Mouse (Mus musculus) limb, embryonic 10.5 days (tissue): ENCODE results near the gene Ppfia4. TPM values are rescaled to one million over a fixed set of nuclear protein-coding genes. Genes with fewer than 3 reads are reported as not detected.

ENCODE experiments used
- DNase-seq: peaks from one replicate; pipeline ENCODE4 v3.0.0-alpha.2; 2017; ENCODE audit warnings: low spot score
- H3K27ac ChIP-seq: fragments of 300-500 bp; sonication (generic); 2 replicates; pipeline ENCODE4 v1.5.1; 2016; ENCODE audit warnings: mild to moderate bottlenecking
- H3K27me3 ChIP-seq: fragments of 300-500 bp; sonication (generic); 2 replicates; pipeline ENCODE4 v1.6.1; 2016; ENCODE audit warnings: low read depth, mild to moderate bottlenecking; ENCODE audit not compliant: poor library complexity, severe bottlenecking
- H3K36me3 ChIP-seq: fragments of 300-500 bp; sonication (generic); 2 replicates; pipeline ENCODE4 v1.6.1; 2016; ENCODE audit warnings: mild to moderate bottlenecking, moderate library complexity
- H3K4me1 ChIP-seq: fragments of 300-500 bp; sonication (generic); 2 replicates; pipeline ENCODE4 v1.6.1; 2016
- H3K4me3 ChIP-seq: fragments of 300-500 bp; sonication (generic); 2 replicates; pipeline ENCODE4 v1.5.1; 2016; ENCODE audit warnings: mild to moderate bottlenecking, moderate library complexity
- H3K9me3 ChIP-seq: fragments of 300-500 bp; sonication (generic); replicated peaks from 2 replicates; pipeline ENCODE4 v1.6.1; 2016; ENCODE audit warnings: mild to moderate bottlenecking
- WGBS: fragments of 180-500 bp; shearing (Covaris S2); methylation state at CpG from one replicate; pipeline ENCODE4 v1.1.7; 2016; 5-methylcytosine and 5-hydroxymethylcytosine counted together
- polyA plus RNA-seq: library from polyadenylated mRNA; unstranded; fragments of >200 nt; fragmentation: Nextera tagmentation; extraction: Ambion mirVana; gene quantifications from 2 replicates; pipeline ENCODE4 v1.2.1, GENCODE M21; 2016

Gene Ppfia4
- 1.8 and 2.3 TPM in 2 replicates for polyA plus RNA-seq

DNA sequence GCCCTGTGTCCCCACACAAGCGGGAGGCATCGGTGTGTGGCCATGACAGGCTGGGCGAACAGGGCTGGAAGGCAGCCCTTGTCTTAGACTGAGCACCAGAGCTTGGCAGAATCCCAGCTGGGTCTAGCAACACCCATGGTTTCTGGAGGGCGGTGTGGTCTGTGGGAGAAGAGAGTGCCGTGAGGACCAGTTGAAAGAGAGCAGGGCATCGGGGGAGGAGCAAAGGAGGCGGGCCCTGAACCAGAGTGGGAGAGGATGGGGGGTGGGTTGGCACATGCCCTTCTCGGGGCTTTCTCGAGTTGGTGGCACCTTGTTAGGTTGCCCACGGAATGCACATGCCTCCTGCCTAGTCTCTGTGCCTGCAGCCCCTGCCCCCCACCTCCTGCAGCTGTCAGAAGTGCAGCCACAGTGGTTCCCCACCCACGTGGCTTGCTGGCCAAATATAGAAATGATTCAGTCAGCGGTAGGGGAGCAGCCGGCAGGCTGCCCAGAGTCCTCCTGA, at the start of gene Ppfia4:
Gene Ppfia4 (minus strand): TSS at position 159 of the 502 bp plus-strand sequence.
- no peak for DNase-seq
- H3K4me3 ChIP-seq = no peak within 1 kb of the TSS
- H3K36me3 ChIP-seq = no peaks in the 10 kb centered on the region
- no peaks in the 10 kb centered on the region for H3K9me3 ChIP-seq
- H3K27ac ChIP-seq = no peak within 1 kb of the TSS; the same call in 1 of the 2 replicates
- H3K4me1 ChIP-seq = peaks cover 16% of the 10 kb centered on the region; the same call in 1 of the 2 replicates
- WGBS = 67% methylated on average over 13 of the region's 13 CpGs
- H3K27me3 ChIP-seq = no peaks in the 10 kb centered on the region

DNA sequence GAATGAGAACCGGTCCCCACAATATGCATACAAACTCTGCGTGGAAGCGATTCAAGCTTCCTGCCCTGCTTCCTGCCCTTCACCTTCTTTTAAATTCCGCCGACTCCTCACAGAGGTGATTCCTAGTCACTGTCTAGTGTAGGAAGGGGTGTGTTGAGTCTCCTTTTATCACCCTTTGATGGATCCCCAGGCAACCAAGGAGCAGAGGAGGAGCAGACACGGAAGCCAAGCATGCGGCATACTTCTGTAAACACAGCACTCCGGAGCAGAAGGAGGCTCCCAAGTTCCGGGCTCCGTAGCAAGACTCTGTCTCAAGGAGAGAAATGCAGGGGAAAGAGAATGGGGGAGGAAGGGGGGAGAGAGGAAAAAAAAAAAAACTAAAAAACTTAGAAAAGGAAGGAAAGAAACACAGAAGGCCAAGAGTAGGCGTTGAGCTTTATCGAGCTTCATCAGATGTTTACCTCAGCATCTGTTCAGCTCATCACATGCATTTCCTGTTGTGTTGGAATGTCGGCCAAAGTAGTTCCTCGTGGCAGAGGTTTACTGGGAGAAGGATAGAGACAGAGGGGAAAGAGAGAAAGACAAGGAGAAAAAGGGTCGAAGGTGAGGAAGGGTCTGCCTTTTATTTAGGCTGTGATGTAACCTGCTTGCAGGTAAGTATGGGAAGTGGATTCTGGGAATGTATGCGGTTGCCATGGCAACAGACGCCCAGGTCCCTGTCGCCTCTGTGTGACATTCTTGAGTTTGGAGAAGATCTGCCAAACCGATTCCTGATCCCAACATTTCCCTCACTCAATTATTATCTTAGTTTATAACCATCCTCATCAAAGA, 49.3 kb upstream of the Ppfia4 start:
- Histone ChIP-seq H3K27ac (peak overlapping the region; percentile 56; the same call in 1 of the 2 replicates), H3K4me1 (peaks cover 8% of the 10 kb centered on the region), H3K27me3 (0 out of 2 replicates have a peak, but pooled peaks cover 6% of the 10 kb centered on the region), H3K9me3 (no peaks in the 10 kb centered on the region), H3K4me3 (peak overlapping the region; percentile 43), H3K36me3 (no peaks in the 10 kb centered on the region)
- WGBS = 5% methylated on average over 19 of the region's 19 CpGs
- DNase-seq = no peak

GRCm38 (mm10) chr1:134381051-134381450, 48.3 kb upstream of the Ppfia4 start:
- DNase-seq = no peak
- no peaks in the 10 kb centered on the region for H3K9me3 ChIP-seq
- 0 out of 2 replicates have a peak, but pooled peaks cover 6% of the 10 kb centered on the region for H3K27me3 ChIP-seq
- peaks cover 8% of the 10 kb centered on the region for H3K4me1 ChIP-seq
- no peak overlapping the region for H3K27ac ChIP-seq
- H3K4me3 ChIP-seq = no peak overlapping the region
- WGBS = 79% methylated on average over 2 of the region's 2 CpGs
- no peaks in the 10 kb centered on the region for H3K36me3 ChIP-seq

DNA sequence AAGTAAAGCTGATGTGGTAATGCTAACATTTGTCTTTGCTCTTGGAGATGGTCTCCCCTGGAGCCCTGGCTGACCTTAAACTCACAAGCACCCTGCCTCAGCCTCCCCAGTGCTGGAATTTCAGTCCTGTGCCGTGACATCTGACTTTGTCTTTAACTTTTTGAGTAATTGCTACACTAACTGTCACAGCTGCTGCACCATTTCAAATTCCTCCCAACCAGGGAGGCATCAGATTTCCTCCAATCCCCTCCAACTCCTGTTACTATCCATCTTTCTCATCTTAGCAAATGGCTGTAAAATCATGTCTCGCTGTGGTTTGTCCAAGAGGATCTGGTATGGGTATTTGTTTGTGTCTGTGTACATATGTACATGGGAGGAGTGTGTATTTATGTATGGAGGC, 41.4 kb upstream of the Ppfia4 start:
- H3K4me1 ChIP-seq = no peaks in the 10 kb centered on the region
- no peak overlapping the region for H3K27ac ChIP-seq
- H3K9me3 ChIP-seq = no peaks in the 10 kb centered on the region
- H3K36me3 ChIP-seq = no peaks in the 10 kb centered on the region
- H3K4me3 ChIP-seq = no peak overlapping the region
- WGBS = 72% methylated on average over 2 of the region's 2 CpGs
- DNase-seq = no peak
- H3K27me3 ChIP-seq = no peaks in the 10 kb centered on the region

- peak; percentile 50 for DNase-seq
- H3K9me3 ChIP-seq = no peaks in the 10 kb centered on the region
- no peaks in the 10 kb centered on the region for H3K27me3 ChIP-seq
- no peak overlapping the region for H3K27ac ChIP-seq
- H3K4me3 ChIP-seq = no peak overlapping the region
- no peaks in the 10 kb centered on the region for H3K4me1 ChIP-seq
- 56% methylated on average over 9 of the region's 9 CpGs for WGBS
- H3K36me3 ChIP-seq = no peaks in the 10 kb centered on the region
Measured at GRCm38 (mm10) chr1:134368777-134369337, 36.1 kb upstream of the Ppfia4 start.

DNA sequence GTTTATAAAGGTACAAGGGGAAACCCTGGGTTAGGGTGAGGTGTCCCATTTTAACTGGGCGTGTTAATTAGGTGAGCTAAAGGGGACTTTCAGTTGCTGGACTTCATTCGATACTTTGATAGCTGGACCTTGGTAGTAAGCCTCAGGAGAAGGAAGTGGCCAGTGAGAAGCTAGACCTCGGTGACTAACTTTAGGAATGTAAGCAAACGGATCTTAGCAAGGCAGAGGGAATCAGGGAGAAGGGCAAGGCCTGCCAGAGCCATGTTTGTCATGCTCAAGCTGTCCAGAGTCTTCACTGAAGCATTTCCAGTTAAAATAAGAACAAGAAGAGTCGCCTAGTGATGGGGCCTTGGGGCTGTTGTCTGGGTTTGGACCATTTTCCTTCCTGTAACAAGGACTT, 32.8 kb upstream of the Ppfia4 start:
- no peak overlapping the region for H3K4me3 ChIP-seq
- H3K36me3 ChIP-seq = peaks cover 2% of the 10 kb centered on the region
- no peaks in the 10 kb centered on the region for H3K9me3 ChIP-seq
- H3K27ac ChIP-seq = no peak overlapping the region
- no peak for DNase-seq
- H3K27me3 ChIP-seq = no peaks in the 10 kb centered on the region
- WGBS = 70% methylated on average over 5 of the region's 5 CpGs
- H3K4me1 ChIP-seq = peaks cover 13% of the 10 kb centered on the region

GRCm38 (mm10) chr1:134363194-134363593, 30.5 kb upstream of the Ppfia4 start:
- Histone ChIP-seq H3K27ac (no peak overlapping the region), H3K4me1 (peaks cover 13% of the 10 kb centered on the region), H3K4me3 (no peak overlapping the region), H3K36me3 (peaks cover 25% of the 10 kb centered on the region), H3K27me3 (no peaks in the 10 kb centered on the region), H3K9me3 (no peaks in the 10 kb centered on the region)
- DNase-seq = no peak
- 81% methylated on average over 4 of the region's 4 CpGs for WGBS

DNA sequence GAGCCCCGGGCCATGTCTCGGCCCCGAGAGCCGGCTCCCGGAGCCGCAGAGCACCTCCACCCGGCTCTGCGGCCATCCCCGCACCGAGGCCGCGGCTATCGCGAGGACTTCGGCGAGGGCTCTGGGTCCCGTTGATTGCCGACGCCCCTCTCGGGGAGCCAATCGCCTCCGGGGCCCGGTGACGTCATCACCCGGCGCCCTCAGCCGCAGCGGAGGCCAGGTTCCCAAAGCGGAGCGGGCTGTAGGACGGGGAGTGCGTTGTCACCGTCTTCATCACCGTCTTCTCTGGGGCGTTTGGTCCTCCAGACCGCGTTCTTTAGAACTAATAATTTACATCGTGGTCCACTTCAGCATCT, 29.1 kb upstream of the Ppfia4 start, which contains the start of gene Tmem183a:
Gene Tmem183a (minus strand): TSS at position 123 of the 356 bp plus-strand sequence.
- WGBS = under 1% methylated on average over 38 of the region's 38 CpGs
- peak within 1 kb of the TSS; percentile 95 for H3K27ac ChIP-seq

GRCm38 (mm10) chr1:134361195-134361856, 28.6 kb upstream of the Ppfia4 start:
- peak overlapping the region; percentile 95 for H3K27ac ChIP-seq
- WGBS = 2% methylated on average over 44 of the region's 44 CpGs
- peak overlapping the region; percentile 93 for H3K4me3 ChIP-seq
- DNase-seq = no peak
- H3K27me3 ChIP-seq = no peaks in the 10 kb centered on the region
- H3K36me3 ChIP-seq = peaks cover 41% of the 10 kb centered on the region
- H3K4me1 ChIP-seq = peaks cover 13% of the 10 kb centered on the region
- H3K9me3 ChIP-seq = no peaks in the 10 kb centered on the region

More for the DNA sequence above, 29.1 kb upstream of the Ppfia4 start, which contains the start of gene Tmem183a:
- peaks cover 37% of the 10 kb centered on the region for H3K36me3 ChIP-seq
- peak; percentile 98 for DNase-seq
- peaks cover 13% of the 10 kb centered on the region for H3K4me1 ChIP-seq
- H3K9me3 ChIP-seq = no peaks in the 10 kb centered on the region
- no peaks in the 10 kb centered on the region for H3K27me3 ChIP-seq
- peak within 1 kb of the TSS; percentile 93 for H3K4me3 ChIP-seq

GRCm38 (mm10) chr1:134360656-134361055, 27.9 kb upstream of the Ppfia4 start:
- Histone ChIP-seq H3K27me3 (no peaks in the 10 kb centered on the region), H3K36me3 (peaks cover 48% of the 10 kb centered on the region)
- 86% methylated on average over 7 of the region's 7 CpGs for WGBS

DNA sequence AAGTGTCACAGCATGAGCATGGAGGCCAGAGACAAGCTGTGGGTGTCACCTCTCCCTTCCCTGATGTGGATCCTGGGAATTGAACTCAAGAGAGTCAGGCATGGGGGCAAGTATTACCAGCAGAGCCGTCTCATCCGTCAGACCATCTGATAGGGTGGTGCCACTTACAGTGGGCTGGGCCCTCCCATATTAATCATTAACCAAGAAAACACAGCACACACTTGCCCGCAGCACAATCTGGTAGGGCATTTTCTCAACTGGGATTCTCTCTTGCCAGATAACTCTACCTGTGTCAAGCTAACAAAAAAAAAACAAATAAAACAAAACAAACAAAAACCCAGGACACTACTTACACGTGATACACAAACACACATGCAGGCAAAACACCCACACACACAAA, 24.7 kb upstream of the Ppfia4 start:
- Histone ChIP-seq H3K27me3 (no peaks in the 10 kb centered on the region), H3K4me1 (peaks cover 9% of the 10 kb centered on the region), H3K36me3 (peaks cover 80% of the 10 kb centered on the region), H3K9me3 (no peaks in the 10 kb centered on the region), H3K27ac (no peak overlapping the region), H3K4me3 (no peak overlapping the region)
- 88% methylated on average over 4 of the region's 4 CpGs for WGBS
- no peak for DNase-seq

More at GRCm38 (mm10) chr1:134360656-134361055, 27.9 kb upstream of the Ppfia4 start:
- Histone ChIP-seq H3K4me1 (peaks cover 13% of the 10 kb centered on the region), H3K4me3 (peak overlapping the region; percentile 93), H3K9me3 (no peaks in the 10 kb centered on the region), H3K27ac (no peak overlapping the region)
- no peak for DNase-seq

DNA sequence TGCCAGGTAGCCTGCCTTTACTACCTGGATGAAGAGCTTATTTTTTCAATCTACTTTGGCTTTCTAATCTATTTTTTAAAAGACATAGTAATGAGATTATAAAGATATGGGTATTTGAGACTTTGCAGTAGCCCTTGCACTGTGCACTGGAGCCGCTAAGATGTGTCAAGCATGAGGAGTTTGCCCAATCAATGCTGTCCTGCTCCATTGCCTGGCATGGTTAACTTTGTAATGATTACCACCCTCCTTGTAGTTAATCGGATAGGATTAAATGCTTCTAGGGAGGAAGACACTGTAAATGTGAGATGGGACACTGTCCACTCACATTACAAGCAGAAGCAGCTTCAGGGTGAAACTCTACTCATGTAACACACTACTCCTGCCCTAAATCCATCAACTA, 20.6 kb upstream of the Ppfia4 start:
- peaks cover 94% of the 10 kb centered on the region for H3K36me3 ChIP-seq
- DNase-seq = no peak
- WGBS = 95% methylated on average over 2 of the region's 2 CpGs

More for the DNA sequence above, 20.6 kb upstream of the Ppfia4 start:
- Histone ChIP-seq H3K4me1 (no peaks in the 10 kb centered on the region), H3K27me3 (no peaks in the 10 kb centered on the region), H3K4me3 (no peak overlapping the region), H3K9me3 (no peaks in the 10 kb centered on the region), H3K27ac (no peak overlapping the region)
